Mouse (Mus musculus): Measurements from ENCODE around the gene Galnt18.

Gene Galnt18

GRCm38 (mm10) chr7:111563316-111564110 lies 216.3 kb downstream of the Galnt18 start:
- DNase-seq (ENCODE audit: low read depth, low spot score): no peak

DNA sequence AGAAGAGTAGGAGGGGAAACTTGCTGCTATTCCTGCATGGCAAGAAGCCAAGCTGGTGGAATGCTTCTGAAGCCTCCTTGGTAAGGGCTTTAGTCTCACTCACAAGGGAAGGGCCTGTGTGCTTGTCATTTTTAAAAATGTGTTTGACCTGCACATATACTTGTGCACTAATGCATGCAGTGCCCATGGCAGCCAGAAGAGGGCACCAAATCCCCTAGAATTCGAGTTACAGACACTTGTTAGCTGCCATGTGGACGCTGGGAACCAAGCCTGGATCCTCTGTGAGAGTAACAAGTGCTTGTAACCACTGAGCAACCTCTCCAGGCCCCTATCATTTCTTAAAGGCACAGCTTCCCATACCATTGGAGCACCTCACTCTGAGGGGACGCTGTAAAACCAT lies 219.7 kb downstream of the Galnt18 start:
- DNase-seq (ENCODE audit: low read depth, low spot score): no peak

GRCm38 (mm10) chr7:111559011-111559410 lies 220.8 kb downstream of the Galnt18 start:
- DNase-seq (ENCODE audit: low read depth, low spot score): no peak

- no peak for DNase-seq (ENCODE audit: low read depth, low spot score)
Observed at GRCm38 (mm10) chr7:111550987-111551386, 228.8 kb downstream of the Galnt18 start.

DNA sequence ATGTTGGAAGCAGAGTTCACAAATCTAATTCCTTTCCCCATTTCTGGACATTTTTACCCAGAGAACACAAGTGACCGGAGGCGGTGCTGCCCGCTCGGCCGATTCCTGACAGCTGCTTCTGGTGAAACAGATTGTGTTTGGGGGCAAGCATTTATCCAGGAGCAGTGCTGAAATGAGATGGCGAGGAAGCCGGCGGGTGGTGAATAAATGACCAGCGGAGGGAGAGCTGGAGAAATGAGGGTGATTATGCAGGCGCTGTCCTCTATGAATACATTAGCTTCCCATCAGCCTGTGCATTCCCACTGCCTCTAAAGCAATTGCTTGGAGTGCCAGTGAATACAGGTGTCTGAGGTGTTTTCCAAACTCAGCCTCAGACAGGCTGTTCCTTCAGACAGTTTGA lies 232.7 kb downstream of the Galnt18 start:
- peak; percentile 3 for DNase-seq (ENCODE audit: low read depth, low spot score)

DNA sequence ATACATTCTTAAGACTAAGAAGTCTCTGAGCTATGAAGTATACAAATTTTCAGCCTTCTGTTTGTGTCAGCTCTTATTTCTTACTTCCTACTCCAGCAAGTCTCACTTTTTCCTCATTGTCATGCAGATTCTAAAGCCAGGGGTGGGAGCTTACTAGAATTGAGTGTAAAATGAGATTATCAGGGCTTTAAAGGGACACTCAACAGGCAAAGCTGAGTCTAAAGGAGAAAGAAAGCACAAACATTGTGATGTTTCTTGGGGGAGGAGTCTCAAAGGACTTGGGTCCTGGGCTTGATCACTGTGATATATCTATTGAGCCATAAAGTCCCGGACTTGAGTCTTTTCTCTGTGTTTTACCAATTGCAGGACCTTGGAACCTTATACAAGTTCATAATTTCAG lies 234.2 kb downstream of the Galnt18 start:
- no peak for DNase-seq (ENCODE audit: low read depth, low spot score)

DNA sequence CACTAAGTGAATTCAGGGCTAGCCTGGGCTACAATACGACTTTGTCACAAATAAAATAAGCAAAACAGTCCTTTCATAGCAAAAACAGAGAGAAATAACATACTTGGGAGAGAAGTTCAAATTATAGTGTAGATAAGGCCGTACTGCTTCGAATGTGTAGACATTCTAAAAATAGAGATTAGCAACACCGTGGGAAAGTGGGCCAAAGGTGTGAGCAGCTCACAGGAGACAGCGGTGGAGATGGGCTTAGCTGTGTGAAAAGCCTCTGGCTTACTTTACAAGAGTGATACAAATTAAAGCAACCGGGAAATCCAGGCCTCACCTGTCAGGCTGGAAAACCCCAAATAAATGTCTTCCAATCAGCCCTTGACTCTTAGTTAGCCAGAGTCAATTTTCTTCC lies 241.8 kb downstream of the Galnt18 start:
- DNase-seq (ENCODE audit: low read depth, low spot score): no peak

DNA sequence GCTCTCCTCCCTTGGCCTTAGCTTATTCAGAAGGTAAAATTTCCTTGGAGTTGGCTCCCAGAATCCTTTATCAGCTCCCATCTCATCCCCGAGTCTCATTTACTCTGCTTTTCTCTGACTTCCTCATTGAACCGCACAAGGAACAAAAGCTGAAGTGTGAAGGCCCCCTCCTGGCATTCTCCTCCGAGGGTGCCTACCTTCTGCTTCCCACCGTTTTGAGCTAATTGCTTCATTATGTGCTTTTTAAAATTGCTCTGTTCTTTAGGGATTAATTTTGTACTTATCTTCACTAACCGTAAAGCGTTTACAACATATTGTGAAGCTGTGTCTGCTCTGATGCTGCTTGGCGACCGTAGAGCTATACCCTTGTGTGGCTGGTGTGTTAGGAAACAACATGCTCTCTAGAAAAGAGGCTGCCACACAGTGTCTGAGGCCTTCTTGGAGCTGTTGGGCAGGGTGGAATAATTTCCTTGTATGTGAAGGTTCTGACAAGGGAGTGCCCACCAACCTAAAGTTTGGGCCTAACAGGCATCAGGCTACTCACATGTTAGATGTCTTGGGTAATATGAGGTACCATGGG lies 244.9 kb downstream of the Galnt18 start:
- no peak for DNase-seq (ENCODE audit: low read depth, low spot score)

DNA sequence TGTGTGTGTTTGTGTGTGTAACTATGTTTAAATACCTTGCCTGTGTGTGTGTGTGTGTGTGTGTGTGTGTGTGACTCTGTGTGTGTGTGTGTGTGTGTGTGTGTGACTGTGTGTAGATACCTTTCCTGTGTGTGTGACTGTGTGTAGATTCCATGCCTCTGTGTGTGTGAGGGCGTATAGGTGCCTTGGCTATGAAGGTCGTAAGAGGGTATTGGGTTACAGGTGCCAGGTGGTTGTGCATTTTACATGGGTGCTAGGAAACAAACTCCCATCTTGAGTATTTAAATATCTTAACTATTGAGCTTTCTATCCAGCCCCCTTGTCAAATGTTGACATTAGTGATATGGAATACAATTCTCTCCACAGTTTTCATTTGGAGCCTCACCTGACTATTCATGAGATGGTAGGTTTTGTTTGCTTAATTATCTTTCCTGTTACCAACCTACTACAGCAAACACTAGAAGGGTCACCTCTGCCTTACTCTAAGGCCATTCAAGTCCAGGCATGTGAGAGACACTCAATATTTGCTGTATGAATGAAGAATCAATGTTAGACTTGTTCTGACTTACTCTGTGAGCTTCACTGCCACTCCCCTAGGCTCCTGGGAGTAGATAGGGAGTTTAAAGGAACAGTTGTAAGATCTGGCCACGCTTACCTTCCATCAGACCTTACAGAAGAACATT lies 250.7 kb downstream of the Galnt18 start:
- DNase-seq (ENCODE audit: low read depth, low spot score): no peak

GRCm38 (mm10) chr7:111528462-111528861 lies 251.3 kb downstream of the Galnt18 start:
- no peak for DNase-seq (ENCODE audit: low read depth, low spot score)

DNA sequence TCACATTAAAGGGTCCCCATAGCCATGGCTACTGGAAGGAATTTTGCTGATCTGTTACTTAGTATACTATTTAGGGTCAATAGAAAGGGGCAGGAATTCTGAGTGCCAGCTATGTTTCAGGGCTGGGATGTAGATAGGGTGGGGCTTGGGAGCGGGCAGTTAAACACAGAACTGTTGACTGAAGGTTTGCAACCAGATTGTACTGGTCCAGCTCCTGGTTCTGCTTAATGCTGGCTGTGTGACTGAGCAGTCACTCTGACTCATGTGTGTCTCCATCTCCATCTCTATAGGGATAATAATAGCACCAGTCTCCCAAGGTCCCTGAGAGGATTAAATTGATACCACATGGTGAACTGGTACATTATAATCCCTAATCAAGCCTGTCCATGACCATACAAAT lies 258.9 kb downstream of the Galnt18 start:
- DNase-seq (ENCODE audit: low read depth, low spot score): no peak

DNA sequence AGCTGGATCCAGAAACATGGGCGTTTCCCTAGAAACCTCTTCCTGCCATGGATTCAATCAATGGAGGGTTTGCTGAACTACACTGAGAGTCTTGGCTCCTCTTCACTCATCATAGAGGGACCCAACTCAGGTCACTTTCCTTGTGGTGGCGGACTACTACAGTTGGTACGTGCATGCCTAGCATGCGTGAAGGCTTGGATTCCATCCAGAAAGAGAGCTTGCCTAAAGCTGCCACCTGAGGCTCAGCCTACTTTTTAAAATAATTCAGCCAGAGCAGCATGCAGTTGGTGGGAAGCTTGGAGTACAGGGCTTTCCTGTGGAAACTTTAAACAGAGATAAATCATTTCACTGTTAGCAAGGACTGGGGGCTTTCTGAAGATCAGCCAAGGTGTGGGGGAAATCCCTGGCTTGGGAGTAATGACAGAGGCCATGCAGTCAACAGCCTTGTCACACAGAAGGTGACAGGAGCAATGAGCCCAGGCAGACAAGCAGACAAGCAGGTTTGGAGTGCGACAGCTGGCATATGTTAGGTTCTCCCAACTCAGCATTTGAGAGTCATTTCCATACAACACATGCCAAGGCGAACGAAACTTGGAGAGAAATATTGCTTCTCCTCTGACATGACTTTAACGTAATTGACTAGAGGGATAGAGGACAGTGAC lies 261.1 kb downstream of the Galnt18 start:
- no peak for DNase-seq (ENCODE audit: low read depth, low spot score)

DNA sequence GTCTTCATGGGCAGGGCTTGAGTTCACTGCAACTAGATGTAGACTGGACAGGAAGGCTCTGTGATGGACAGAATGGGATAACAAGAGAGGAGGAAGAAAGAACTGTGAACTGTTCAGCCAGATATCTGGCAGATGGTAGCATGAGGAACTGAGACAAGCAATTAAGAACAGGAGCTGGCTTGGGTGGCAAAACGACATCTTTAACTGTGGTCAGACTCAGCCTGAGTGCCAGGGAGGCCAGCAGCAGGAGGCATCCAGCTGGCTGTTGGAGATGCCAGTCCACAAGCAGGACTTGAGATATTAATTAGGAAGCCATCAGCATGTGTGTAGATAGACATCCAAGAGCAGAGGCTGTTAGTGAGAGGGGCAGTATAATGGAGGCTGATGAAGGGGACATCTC lies 262.9 kb downstream of the Galnt18 start:
- DNase-seq (ENCODE audit: low read depth, low spot score): no peak

- no peak for DNase-seq (ENCODE audit: low read depth, low spot score)
Observed at GRCm38 (mm10) chr7:111515471-111515870, 264.3 kb downstream of the Galnt18 start.

DNA sequence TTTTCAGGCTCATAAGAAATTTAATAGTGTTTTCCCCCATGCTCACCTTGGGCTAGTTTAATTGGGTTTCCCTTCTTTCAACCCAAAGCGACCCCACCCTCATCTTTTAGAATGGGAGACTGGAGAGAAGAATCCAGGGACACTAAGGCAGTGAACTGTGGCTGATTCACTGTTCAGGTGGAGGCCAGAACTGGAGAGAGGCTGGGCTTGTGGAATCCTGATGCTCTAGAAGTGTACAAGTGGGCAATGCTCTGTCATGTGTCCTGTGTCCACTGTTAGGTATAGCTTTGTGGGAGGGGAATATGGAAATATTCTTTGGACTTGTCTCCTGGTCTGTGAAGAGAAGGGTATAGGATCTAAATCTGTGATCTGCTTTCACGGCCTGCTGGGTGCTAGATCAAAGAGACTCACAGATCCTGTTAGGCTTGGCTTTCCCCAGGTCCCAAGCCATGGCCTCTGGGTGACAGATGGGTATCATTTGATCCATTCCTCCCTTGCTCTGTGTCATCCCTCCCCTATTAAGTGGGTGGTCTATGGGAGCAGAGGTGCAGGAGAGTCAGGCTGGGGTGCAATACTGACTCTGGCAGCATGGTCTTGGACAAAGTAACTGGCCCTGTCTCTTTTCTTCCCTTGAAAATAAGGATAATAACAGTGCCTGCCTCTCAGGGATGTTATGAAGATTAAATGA lies 270.5 kb downstream of the Galnt18 start:
- DNase-seq (ENCODE audit: low read depth, low spot score): no peak

GRCm38 (mm10) chr7:111500616-111501015 lies 279.2 kb downstream of the Galnt18 start:
- no peak for DNase-seq (ENCODE audit: low read depth, low spot score)

DNA sequence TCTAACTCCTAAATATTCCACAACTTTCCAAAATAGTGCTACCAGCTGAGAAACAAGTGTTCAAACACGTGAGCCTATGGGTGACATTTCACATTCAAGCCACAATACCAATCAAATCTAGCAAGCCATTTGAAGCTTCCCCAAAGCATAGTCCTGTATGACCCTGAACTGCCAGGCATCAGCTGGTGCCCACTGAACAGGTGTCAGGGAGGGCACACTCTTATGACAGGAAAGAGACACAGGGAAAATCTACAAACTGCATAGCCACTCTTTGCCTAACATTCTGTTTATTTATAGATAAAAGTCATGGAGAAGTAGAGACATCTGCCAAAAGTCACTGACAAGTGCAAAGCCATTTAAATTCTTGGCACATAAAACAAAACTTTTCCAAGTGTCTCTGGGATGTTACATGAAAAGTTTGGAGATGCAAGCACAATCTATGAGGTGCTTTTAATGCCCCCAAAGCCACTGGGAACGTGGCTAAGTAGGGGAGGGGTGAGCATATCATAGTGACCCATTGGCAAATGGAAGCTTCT lies 280.5 kb downstream of the Galnt18 start:
- no peak for DNase-seq (ENCODE audit: low read depth, low spot score)

GRCm38 (mm10) chr7:111497191-111497590 lies 282.6 kb downstream of the Galnt18 start:
- no peak for DNase-seq (ENCODE audit: low read depth, low spot score)

GRCm38 (mm10) chr7:111492242-111492949 lies 287.4 kb downstream of the Galnt18 start:
- DNase-seq (ENCODE audit: low read depth, low spot score): no peak

DNA sequence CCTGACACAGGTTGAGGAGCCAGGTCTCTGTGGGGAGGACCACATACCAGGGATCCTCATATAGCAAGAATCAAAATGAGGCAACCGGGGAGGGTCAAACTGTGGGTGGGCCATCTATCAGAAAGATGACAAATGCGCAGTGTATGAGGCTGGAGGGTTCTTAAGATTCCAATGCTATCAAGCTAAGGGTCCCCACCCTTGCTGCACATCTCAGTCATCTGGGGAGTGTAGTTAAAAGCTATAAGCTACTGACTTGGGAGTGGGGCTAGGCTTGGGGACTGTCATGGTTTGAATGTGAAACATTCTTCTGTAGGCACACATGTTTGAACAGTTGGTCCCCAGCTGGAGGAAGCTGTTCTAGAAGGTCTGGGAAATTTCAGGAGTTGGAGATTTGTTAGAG lies 288.2 kb downstream of the Galnt18 start:
- DNase-seq (ENCODE audit: low read depth, low spot score): no peak

DNA sequence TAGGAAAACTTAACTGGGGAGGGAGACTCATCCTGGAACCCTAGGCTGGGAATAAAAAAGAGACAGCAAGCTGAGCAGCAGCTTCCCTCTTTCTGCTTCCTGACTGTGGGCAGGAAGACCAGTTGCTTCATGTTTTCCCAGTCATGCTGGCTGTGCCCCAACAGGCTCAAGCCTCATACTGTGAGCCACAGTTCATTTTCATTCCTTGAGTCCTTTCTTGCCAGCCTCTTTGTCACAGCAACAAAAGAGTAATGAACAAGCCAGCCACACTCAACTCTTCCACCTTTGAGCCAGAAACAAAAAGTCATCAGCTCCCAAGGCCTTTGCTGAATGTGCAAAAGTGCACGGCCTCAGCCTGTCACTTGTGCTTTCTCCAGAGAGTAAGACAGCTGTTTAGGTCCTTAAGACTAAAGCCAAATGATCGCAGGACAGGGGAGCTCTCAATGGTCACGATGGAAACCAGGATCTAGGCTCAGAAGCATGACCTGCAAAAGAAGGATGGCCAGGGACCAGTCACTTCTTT lies 292.9 kb downstream of the Galnt18 start:
- no peak for DNase-seq (ENCODE audit: low read depth, low spot score)

Measured in retina, adult 2 months (tissue).